Mouse (Mus musculus): ENCODE results near the gene Ppp4c. TPM values are rescaled to one million over a fixed set of nuclear protein-coding genes. Genes with fewer than 3 reads are reported as not detected.
A peak's percentile ranks its signal among the peaks of the same experiment; 100 is the strongest.

The Ppp4c gene
- polyA plus RNA-seq, 1 experiment from 2014 or later: 213 TPM

DNA sequence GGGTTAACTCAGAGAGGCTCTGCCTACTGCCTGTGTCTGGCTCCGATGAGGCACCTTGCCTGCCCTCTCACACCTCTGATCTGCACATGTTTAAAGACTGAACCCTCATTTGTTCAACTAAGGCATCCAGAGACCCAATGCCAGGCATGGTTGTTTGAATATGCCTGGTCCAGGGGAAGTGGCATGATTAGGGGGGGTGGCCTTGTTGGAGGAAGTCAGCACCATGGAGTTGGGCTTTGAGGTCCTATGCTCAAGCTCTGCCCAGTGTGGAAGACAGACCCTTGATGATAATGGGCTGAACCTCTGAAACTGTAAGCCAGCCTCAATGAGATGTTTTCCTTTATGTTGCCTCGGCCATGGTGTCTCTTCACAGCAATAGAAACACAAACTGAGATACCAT, 18.9 kb downstream of the Ppp4c start:
- Histone ChIP-seq H3K9ac (ENCODE audit: low read depth, low read length) (no peak overlapping the region), H3K4me2 (no peak overlapping the region), H3K36me3 (ENCODE audit: control insufficient read depth, insufficient read depth, low read length) (peaks cover 4% of the 10 kb centered on the region), H3K9me3 (replicated peaks; ENCODE audit: control insufficient read depth, low read length) (no peaks in the 10 kb centered on the region), H3K4me3 (ENCODE audit: low read depth, low read length) (no peak overlapping the region), H3K4me1 (ENCODE audit: control insufficient read depth, insufficient read depth, low read length) (peaks cover 18% of the 10 kb centered on the region), H3K27me3 (ENCODE audit: control insufficient read depth, insufficient read depth, low read length) (no peaks in the 10 kb centered on the region), H3K27ac (ENCODE audit: low read depth, low read length) (no peak overlapping the region)
- ATAC-seq (replicated peaks; ENCODE audit: insufficient number of reproducible peaks, low FRiP score, low TSS enrichment): no peak
- 85% methylated on average over 2 of the region's 2 CpGs for WGBS (ENCODE audit: insufficient replicate concordance)

GRCm38 (mm10) chr7:126770784-126771183, 21.5 kb downstream of the Ppp4c start:
- Histone ChIP-seq H3K36me3 (ENCODE audit: control insufficient read depth, insufficient read depth, low read length) (peaks cover 14% of the 10 kb centered on the region), H3K27me3 (ENCODE audit: control insufficient read depth, insufficient read depth, low read length) (no peaks in the 10 kb centered on the region), H3K4me2 (no peak overlapping the region), H3K4me3 (ENCODE audit: low read depth, low read length) (no peak overlapping the region), H3K4me1 (ENCODE audit: control insufficient read depth, insufficient read depth, low read length) (peaks cover 3% of the 10 kb centered on the region; the same call in 1 of the 2 replicates), H3K9me3 (replicated peaks; ENCODE audit: control insufficient read depth, low read length) (no peaks in the 10 kb centered on the region), H3K9ac (ENCODE audit: low read depth, low read length) (no peak overlapping the region), H3K27ac (ENCODE audit: low read depth, low read length) (no peak overlapping the region)
- WGBS (ENCODE audit: insufficient replicate concordance): 82% methylated on average over 12 of the region's 12 CpGs
- no peak for ATAC-seq (replicated peaks; ENCODE audit: insufficient number of reproducible peaks, low FRiP score, low TSS enrichment)

DNA sequence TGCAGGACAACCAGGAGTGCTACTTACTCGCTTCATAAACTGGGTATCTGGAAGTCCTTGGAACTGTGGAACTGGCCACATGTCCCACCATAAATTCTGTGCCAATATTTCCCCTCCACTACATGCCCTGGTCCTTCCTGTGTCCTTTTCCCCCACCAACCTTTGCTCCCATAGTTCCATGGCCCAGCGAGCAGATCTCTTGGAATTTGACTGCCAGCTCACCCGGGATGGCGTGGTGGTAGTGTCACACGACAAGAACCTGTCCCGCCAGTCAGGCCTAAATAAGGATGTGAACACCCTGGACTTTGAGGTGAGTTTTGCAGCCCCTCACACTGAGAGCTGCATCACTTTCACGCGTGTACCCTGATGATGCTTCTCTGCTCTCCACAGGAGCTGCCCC, 25.3 kb downstream of the Ppp4c start:
- ATAC-seq (replicated peaks; ENCODE audit: insufficient number of reproducible peaks, low FRiP score, low TSS enrichment): no peak
- Histone ChIP-seq H3K9ac (ENCODE audit: low read depth, low read length) (no peak overlapping the region), H3K4me1 (ENCODE audit: control insufficient read depth, insufficient read depth, low read length) (peaks cover 9% of the 10 kb centered on the region), H3K9me3 (replicated peaks; ENCODE audit: control insufficient read depth, low read length) (no peaks in the 10 kb centered on the region), H3K4me2 (no peak overlapping the region), H3K36me3 (ENCODE audit: control insufficient read depth, insufficient read depth, low read length) (peaks cover 24% of the 10 kb centered on the region), H3K27me3 (ENCODE audit: control insufficient read depth, insufficient read depth, low read length) (no peaks in the 10 kb centered on the region), H3K27ac (ENCODE audit: low read depth, low read length) (no peak overlapping the region), H3K4me3 (ENCODE audit: low read depth, low read length) (no peak overlapping the region)
- WGBS (ENCODE audit: insufficient replicate concordance): 84% methylated on average over 8 of the region's 8 CpGs

- no peak within 1 kb of the TSS for H3K9ac ChIP-seq (ENCODE audit: low read depth, low read length)
- no peak within 1 kb of the TSS for H3K4me2 ChIP-seq
- ATAC-seq (replicated peaks; ENCODE audit: insufficient number of reproducible peaks, low FRiP score, low TSS enrichment): no peak
- no peaks in the 10 kb centered on the region for H3K27me3 ChIP-seq (ENCODE audit: control insufficient read depth, insufficient read depth, low read length)
- no peak within 1 kb of the TSS for H3K27ac ChIP-seq (ENCODE audit: low read depth, low read length)
- no peaks in the 10 kb centered on the region for H3K9me3 ChIP-seq (replicated peaks; ENCODE audit: control insufficient read depth, low read length)
- 91% methylated on average over 16 of the region's 16 CpGs for WGBS (ENCODE audit: insufficient replicate concordance)
- peaks cover 14% of the 10 kb centered on the region for H3K4me1 ChIP-seq (ENCODE audit: control insufficient read depth, insufficient read depth, low read length)
- no peak within 1 kb of the TSS for H3K4me3 ChIP-seq (ENCODE audit: low read depth, low read length)
- H3K36me3 ChIP-seq (ENCODE audit: control insufficient read depth, insufficient read depth, low read length): peaks cover 24% of the 10 kb centered on the region
These were observed 26.1 kb downstream of the Ppp4c start, which contains the start of gene Gdpd3 for GRCm38 (mm10) chr7:126766201-126766600. Gene Gdpd3, plus strand, starts transcription at chr7:126766334.

- Histone ChIP-seq H3K9ac (ENCODE audit: low read depth, low read length) (no peak overlapping the region), H3K4me3 (ENCODE audit: low read depth, low read length) (no peak overlapping the region), H3K4me2 (no peak overlapping the region), H3K27me3 (ENCODE audit: control insufficient read depth, insufficient read depth, low read length) (no peaks in the 10 kb centered on the region), H3K9me3 (replicated peaks; ENCODE audit: control insufficient read depth, low read length) (no peaks in the 10 kb centered on the region), H3K36me3 (ENCODE audit: control insufficient read depth, insufficient read depth, low read length) (peaks cover 21% of the 10 kb centered on the region), H3K4me1 (ENCODE audit: control insufficient read depth, insufficient read depth, low read length) (peaks cover 20% of the 10 kb centered on the region), H3K27ac (ENCODE audit: low read depth, low read length) (no peak overlapping the region)
- WGBS (ENCODE audit: insufficient replicate concordance): 81% methylated on average over 9 of the region's 9 CpGs
- no peak for ATAC-seq (replicated peaks; ENCODE audit: insufficient number of reproducible peaks, low FRiP score, low TSS enrichment)
These were observed 26.8 kb downstream of the Ppp4c start for GRCm38 (mm10) chr7:126765540-126765939.

DNA sequence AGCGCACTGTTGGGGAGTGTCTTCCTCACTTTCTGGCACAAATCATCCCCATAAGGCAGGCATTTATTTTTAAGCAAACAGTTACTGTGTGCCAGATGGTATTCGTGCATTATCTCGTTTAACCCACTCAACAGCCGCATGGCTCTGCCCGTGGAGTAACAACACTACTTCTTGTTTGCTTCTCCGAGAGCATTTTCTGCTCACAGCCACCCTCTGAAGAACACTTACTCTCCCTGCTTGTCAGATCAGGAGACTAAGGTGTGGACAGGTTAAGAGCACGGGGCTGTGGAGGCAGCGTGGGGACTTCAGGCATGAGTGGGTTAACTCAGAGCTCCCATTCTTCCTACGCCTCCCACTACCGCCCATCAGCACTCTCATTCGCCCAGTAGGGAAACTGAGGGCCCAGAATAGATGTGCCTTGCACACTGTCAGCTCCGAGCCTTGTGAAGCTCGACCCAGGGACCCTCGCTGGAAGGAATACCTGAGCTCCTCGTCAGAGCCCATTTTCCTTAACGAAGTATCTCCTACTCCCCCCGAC, 29.8 kb downstream of the Ppp4c start:
- no peaks in the 10 kb centered on the region for H3K9me3 ChIP-seq (replicated peaks; ENCODE audit: control insufficient read depth, low read length)
- WGBS (ENCODE audit: insufficient replicate concordance): 51% methylated on average over 17 of the region's 17 CpGs
- no peak overlapping the region for H3K27ac ChIP-seq (ENCODE audit: low read depth, low read length)
- H3K4me1 ChIP-seq (ENCODE audit: control insufficient read depth, insufficient read depth, low read length): peaks cover 27% of the 10 kb centered on the region
- H3K9ac ChIP-seq (ENCODE audit: low read depth, low read length): no peak overlapping the region
- H3K27me3 ChIP-seq (ENCODE audit: control insufficient read depth, insufficient read depth, low read length): no peaks in the 10 kb centered on the region
- ATAC-seq (replicated peaks; ENCODE audit: insufficient number of reproducible peaks, low FRiP score, low TSS enrichment): no peak
- H3K36me3 ChIP-seq (ENCODE audit: control insufficient read depth, insufficient read depth, low read length): peaks cover 17% of the 10 kb centered on the region
- no peak overlapping the region; the same call in 1 of the 2 replicates for H3K4me2 ChIP-seq
- H3K4me3 ChIP-seq (ENCODE audit: low read depth, low read length): no peak overlapping the region

GRCm38 (mm10) chr7:126761529-126762067, 30.7 kb downstream of the Ppp4c start:
- Histone ChIP-seq H3K9ac (ENCODE audit: low read depth, low read length) (0 out of 2 replicates have a peak overlapping the region, but pooled peaks have one; percentile 6), H3K4me2 (peak overlapping the region; percentile 96; the same call in 1 of the 2 replicates), H3K4me1 (ENCODE audit: control insufficient read depth, insufficient read depth, low read length) (peaks cover 27% of the 10 kb centered on the region), H3K27ac (ENCODE audit: low read depth, low read length) (peak overlapping the region; percentile 11; the same call in 1 of the 2 replicates), H3K4me3 (ENCODE audit: low read depth, low read length) (no peak overlapping the region), H3K36me3 (ENCODE audit: control insufficient read depth, insufficient read depth, low read length) (peaks cover 17% of the 10 kb centered on the region), H3K9me3 (replicated peaks; ENCODE audit: control insufficient read depth, low read length) (no peaks in the 10 kb centered on the region), H3K27me3 (ENCODE audit: control insufficient read depth, insufficient read depth, low read length) (no peaks in the 10 kb centered on the region)
- no peak for ATAC-seq (replicated peaks; ENCODE audit: insufficient number of reproducible peaks, low FRiP score, low TSS enrichment)
- 56% methylated on average over 6 of the region's 6 CpGs for WGBS (ENCODE audit: insufficient replicate concordance)

DNA sequence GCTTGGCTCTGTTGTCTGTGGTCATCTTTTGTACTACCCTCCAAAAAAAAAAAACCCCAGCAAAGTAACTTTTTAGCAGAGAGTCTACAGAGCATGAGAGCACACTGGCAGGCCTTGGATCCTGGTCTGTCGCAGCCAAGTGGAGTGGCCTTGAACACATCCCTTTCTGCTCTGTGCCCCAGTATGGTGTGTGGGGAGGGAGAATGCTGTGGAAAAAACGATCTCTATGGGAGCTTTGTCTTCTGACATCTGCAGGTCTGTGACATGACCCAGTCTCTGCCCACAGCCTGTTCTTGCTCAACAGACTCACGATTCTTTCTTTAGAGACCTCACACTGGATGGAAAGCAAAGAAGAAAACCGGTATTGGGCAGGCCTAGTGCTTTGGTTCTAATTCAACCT, 31.3 kb downstream of the Ppp4c start:
- peak overlapping the region; percentile 83 for H3K4me3 ChIP-seq (ENCODE audit: low read depth, low read length)
- H3K9me3 ChIP-seq (replicated peaks; ENCODE audit: control insufficient read depth, low read length): no peaks in the 10 kb centered on the region
- WGBS (ENCODE audit: insufficient replicate concordance): 61% methylated on average over 4 of the region's 4 CpGs
- ATAC-seq (replicated peaks; ENCODE audit: insufficient number of reproducible peaks, low FRiP score, low TSS enrichment): no peak
- peak overlapping the region; percentile 69 for H3K27ac ChIP-seq (ENCODE audit: low read depth, low read length)
- H3K4me1 ChIP-seq (ENCODE audit: control insufficient read depth, insufficient read depth, low read length): peaks cover 25% of the 10 kb centered on the region
- peaks cover 11% of the 10 kb centered on the region for H3K36me3 ChIP-seq (ENCODE audit: control insufficient read depth, insufficient read depth, low read length)
- no peaks in the 10 kb centered on the region for H3K27me3 ChIP-seq (ENCODE audit: control insufficient read depth, insufficient read depth, low read length)
- peak overlapping the region; percentile 6; the same call in 1 of the 2 replicates for H3K9ac ChIP-seq (ENCODE audit: low read depth, low read length)
- H3K4me2 ChIP-seq: peak overlapping the region; percentile 96

DNA sequence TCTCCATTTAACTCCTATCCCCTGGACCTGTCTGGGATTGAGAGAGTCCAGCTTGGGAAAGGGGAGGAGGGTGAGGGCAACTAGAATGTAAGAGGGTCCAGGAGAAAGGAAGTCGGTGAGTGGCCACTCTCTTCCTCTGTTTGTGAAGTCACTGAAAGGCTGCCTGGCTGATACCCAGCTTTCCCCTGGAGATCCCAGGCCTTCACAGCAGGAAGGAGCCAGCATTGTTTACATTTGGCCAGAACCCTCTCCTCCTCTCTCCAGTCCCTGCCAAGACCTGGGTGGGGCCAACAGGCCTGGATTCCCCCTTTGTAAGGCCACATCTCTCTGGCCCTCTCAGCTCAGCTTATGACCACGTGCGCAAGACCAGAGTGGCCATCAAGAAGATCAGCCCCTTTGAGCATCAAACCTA, 31.9 kb downstream of the Ppp4c start:
- Histone ChIP-seq H3K9ac (ENCODE audit: low read depth, low read length) (peak overlapping the region; percentile 94), H3K27me3 (ENCODE audit: control insufficient read depth, insufficient read depth, low read length) (no peaks in the 10 kb centered on the region), H3K4me1 (ENCODE audit: control insufficient read depth, insufficient read depth, low read length) (peaks cover 25% of the 10 kb centered on the region), H3K9me3 (replicated peaks; ENCODE audit: control insufficient read depth, low read length) (no peaks in the 10 kb centered on the region), H3K27ac (ENCODE audit: low read depth, low read length) (peak overlapping the region; percentile 95), H3K4me2 (peak overlapping the region; percentile 96), H3K4me3 (ENCODE audit: low read depth, low read length) (peak overlapping the region; percentile 83), H3K36me3 (ENCODE audit: control insufficient read depth, insufficient read depth, low read length) (peaks cover 11% of the 10 kb centered on the region)
- ATAC-seq (replicated peaks; ENCODE audit: insufficient number of reproducible peaks, low FRiP score, low TSS enrichment): peak; percentile 40
- WGBS (ENCODE audit: insufficient replicate concordance): 24% methylated on average over 3 of the region's 3 CpGs
